Mouse (Mus musculus) yolk sac, embryonic 10.5 days (tissue): ENCODE measurements at regions not wholly inside any gene's neighbourhood (a gene's known extent, or its start where the extent isn't known, plus 50 kb on each side); places are given as distances from the start of the nearest gene placed in this dataset.
"Not testable (repeated sequence)": the region's sequence is repeated elsewhere in the genome, so short reads cannot be mapped to it uniquely, and the experiment has no call there.

ENCODE experiments used
- DNase-seq: peaks from one replicate; pipeline ENCODE4 v3.0.0-alpha.2; 2017; ENCODE audit warnings: low spot score

GRCm38 (mm10) chr8:88903094-88903493, 140.9 kb downstream of the Sall1 start:
- no peak for DNase-seq

- no peak for DNase-seq
These were observed 160.1 kb downstream of the Sall1 start for GRCm38 (mm10) chr8:88883751-88884390.

GRCm38 (mm10) chr8:88879857-88880256, 164.1 kb downstream of the Sall1 start:
- DNase-seq = no peak

GRCm38 (mm10) chr8:88877921-88878320, 166.0 kb downstream of the Sall1 start:
- DNase-seq = no peak

- DNase-seq = no peak
These were observed 166.1 kb downstream of the Cyld start for GRCm38 (mm10) chr8:88862846-88863455.

- no peak for DNase-seq
These were observed 160.4 kb downstream of the Cyld start for GRCm38 (mm10) chr8:88857216-88857615.

- no peak for DNase-seq
These were observed 156.4 kb downstream of the Cyld start for GRCm38 (mm10) chr8:88853200-88853599.

GRCm38 (mm10) chr8:88845916-88846315, 149.1 kb downstream of the Cyld start:
- DNase-seq = no peak

- DNase-seq = no peak
These were observed 147.5 kb downstream of the Cyld start for GRCm38 (mm10) chr8:88844370-88844769.

- DNase-seq = no peak
These were observed 145.6 kb downstream of the Cyld start for GRCm38 (mm10) chr8:88842451-88842850.

- DNase-seq = no peak
These were observed 143.3 kb downstream of the Cyld start for GRCm38 (mm10) chr8:88840096-88840495.

- no peak for DNase-seq
These were observed 139.0 kb downstream of the Cyld start for GRCm38 (mm10) chr8:88835756-88836291.

- no peak for DNase-seq
These were observed 129.0 kb downstream of the Cyld start for GRCm38 (mm10) chr8:88825816-88826215.

- DNase-seq = peak; percentile 27
These were observed 127.1 kb downstream of the Cyld start for GRCm38 (mm10) chr8:88823931-88824330.

- DNase-seq = no peak
These were observed 123.5 kb downstream of the Cyld start for GRCm38 (mm10) chr8:88820275-88820850.

- no peak for DNase-seq
These were observed 119.6 kb downstream of the Cyld start for GRCm38 (mm10) chr8:88816461-88816860.

GRCm38 (mm10) chr8:88814246-88814645, 117.4 kb downstream of the Cyld start:
- no peak for DNase-seq

- DNase-seq = no peak
These were observed 116.3 kb downstream of the Cyld start for GRCm38 (mm10) chr8:88812901-88813676.

- DNase-seq = not testable (repeated sequence)
These were observed 110.0 kb downstream of the Cyld start for GRCm38 (mm10) chr8:88806851-88807250.
